Mouse (Mus musculus) stomach, postnatal 0 days (tissue): ENCODE measurements at regions not wholly inside any gene's neighbourhood (a gene's known extent, or its start where the extent isn't known, plus 50 kb on each side); places are given as distances from the start of the nearest gene placed in this dataset.
A peak's percentile ranks its signal among the peaks of the same experiment; 100 is the strongest.
"Not testable (repeated sequence)": the region's sequence is repeated elsewhere in the genome, so short reads cannot be mapped to it uniquely, and the experiment has no call there.

ENCODE experiments used
- ATAC-seq: fragments of 200-750 bp; cut with Nextera tagmentation; 2 replicates; pipeline ENCODE4 v1.8.0; 2017; ENCODE audit not compliant: low FRiP score, low TSS enrichment
- DNase-seq: peaks from one replicate; pipeline ENCODE4 v3.0.0-alpha.2; 2016; ENCODE audit warnings: low spot score
- H3K27ac ChIP-seq: fragments of 300-500 bp; sonication (generic); replicated peaks from 2 replicates; pipeline ENCODE4 v1.5.1; 2014; ENCODE audit warnings: mild to moderate bottlenecking, control low read depth
- H3K27me3 ChIP-seq: fragments of 300-500 bp; sonication (generic); 2 replicates; pipeline ENCODE4 v1.6.1; 2014; ENCODE audit warnings: low read length; ENCODE audit not compliant: control insufficient read depth, insufficient read depth
- H3K36me3 ChIP-seq: fragments of 300-500 bp; sonication (generic); 2 replicates; pipeline ENCODE4 v1.6.1; 2014; ENCODE audit warnings: low read length, mixed read lengths; ENCODE audit not compliant: control insufficient read depth, insufficient read depth
- H3K4me1 ChIP-seq: fragments of 300-500 bp; sonication (generic); replicated peaks from 2 replicates; pipeline ENCODE4 v1.6.1; 2014; ENCODE audit warnings: antibody characterized with exemption; ENCODE audit not compliant: control insufficient read depth, insufficient read depth
- H3K4me2 ChIP-seq: fragments of 300-500 bp; sonication (generic); replicated peaks from 2 replicates; pipeline ENCODE4 v1.6.1; 2014; ENCODE audit warnings: low read depth, mild to moderate bottlenecking, control low read depth, moderate library complexity
- H3K4me3 ChIP-seq: fragments of 300-500 bp; sonication (generic); 2 replicates; pipeline ENCODE4 v1.5.1; 2014; ENCODE audit warnings: low read depth, low read length, control low read depth
- H3K9ac ChIP-seq: fragments of 300-500 bp; sonication (generic); 2 replicates; pipeline ENCODE4 v1.6.1; 2014; ENCODE audit warnings: mild to moderate bottlenecking, low read length, control low read depth, mixed read lengths
- H3K9me3 ChIP-seq: fragments of 300-500 bp; sonication (generic); 2 replicates; pipeline ENCODE4 v1.6.1; 2016; ENCODE audit warnings: low read length; ENCODE audit not compliant: control insufficient read depth
- CTCF ChIP-seq: IDR thresholded peaks from 2 replicates; pipeline ENCODE4 v1.5.1; 2016; ENCODE audit warnings: antibody characterized with exemption, low read depth, mild to moderate bottlenecking, moderate library complexity
- EP300 ChIP-seq: optimal IDR thresholded peaks from 2 replicates; pipeline ENCODE3; 2016; ENCODE audit warnings: antibody characterized with exemption
- WGBS: fragments of 180-500 bp; shearing (Covaris S2); extraction: QIAGEN DNeasy Blood & Tissue Kit; methylation state at CpG from one replicate; pipeline ENCODE4 v1.1.7; 2014; 5-methylcytosine and 5-hydroxymethylcytosine counted together

DNA sequence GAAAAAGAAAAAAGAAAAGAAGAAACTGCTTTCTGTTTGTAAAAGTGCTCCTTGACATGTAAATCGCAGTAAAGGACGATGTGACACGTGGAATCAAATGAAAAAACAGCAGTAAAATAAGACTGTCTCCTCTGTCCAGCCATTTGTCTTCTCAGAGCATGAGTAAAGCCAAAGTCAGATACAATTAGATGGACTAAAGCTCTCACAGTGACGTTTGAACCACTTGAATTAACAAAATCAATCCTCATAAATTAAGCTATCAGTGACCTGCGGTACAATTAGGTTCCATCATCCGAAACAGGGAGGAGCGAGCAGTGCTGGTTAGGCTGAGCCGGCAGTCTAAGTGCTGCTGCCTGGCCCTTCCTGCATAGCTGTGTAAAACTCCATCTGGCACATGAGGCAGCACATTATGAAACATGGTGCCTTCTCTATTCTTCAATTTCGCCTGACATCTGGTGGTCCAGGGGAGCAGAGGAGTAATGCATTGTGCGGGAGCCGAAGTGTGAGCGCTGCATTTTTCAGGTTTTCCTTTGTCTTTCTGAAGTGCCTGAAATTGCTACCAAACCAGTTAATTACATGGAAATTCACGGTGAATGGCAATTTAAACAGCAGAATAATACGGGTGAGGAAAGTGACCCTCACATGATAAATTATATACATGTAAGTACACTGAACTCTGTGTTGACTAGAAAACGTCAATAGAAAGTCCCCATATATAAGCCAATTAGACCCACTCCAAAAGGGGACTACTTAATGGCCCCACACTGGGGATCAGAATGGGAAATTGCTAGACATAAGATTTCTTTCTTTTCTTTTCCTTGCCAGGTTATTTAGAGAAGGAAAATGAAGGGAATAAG lies 118.1 kb downstream of the Mmrn1 start:
- Histone ChIP-seq H3K9me3 (no peaks in the 10 kb centered on the region), H3K27me3 (no peaks in the 10 kb centered on the region), H3K9ac (no peak overlapping the region), H3K4me3 (no peak overlapping the region), H3K4me2 (no peak overlapping the region), H3K27ac (no peak overlapping the region), H3K36me3 (no peaks in the 10 kb centered on the region), H3K4me1 (no peaks in the 10 kb centered on the region)
- TF ChIP-seq CTCF (no peak), EP300 (no peak)
- WGBS, result 46% methylated on average over 15 of the region's 15 CpGs
- DNase-seq (no peak), ATAC-seq (no peak)

DNA sequence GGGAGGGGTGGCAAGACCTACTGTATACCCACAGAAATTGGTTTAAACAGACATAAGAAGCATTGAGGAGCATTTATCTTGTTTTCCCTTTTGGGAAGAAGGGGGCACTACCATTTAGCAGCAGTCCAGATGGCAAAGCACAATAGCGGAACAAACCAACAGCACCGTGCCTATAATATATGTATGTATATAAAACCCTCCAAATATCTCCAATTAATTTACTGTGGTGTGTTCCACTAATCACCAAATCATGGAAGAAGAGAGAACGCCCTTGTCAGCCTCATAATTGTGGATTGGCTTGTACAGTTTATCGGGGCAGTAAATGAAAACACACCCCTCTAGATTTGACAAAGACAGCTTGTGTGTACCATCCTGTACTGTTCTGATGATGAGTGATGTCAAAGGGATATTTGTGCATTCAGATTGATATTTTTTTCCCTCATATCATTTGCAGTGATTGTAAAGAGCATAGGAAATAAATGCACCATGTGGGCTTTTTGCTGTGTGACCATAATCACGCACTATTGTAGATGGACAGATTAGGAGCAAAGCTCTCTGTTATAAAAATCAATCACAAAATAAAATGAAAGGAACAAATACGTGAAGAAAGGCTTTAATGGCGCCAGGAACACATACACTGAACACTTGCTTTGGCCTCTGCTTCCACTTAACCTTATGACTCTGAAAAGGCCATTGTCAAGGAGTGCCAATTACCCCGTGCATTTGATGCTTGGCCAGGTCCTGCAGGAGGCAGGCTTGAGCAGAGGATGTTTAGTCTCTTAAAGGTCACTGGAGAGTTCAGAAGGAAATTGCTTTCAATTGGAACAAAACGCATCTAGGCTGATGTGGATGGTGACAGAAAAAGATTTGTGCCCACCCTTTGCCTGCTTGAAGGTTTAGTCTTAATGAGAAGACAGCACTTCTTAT lies 119.0 kb downstream of the Mmrn1 start:
- Histone ChIP-seq H3K36me3 (no peaks in the 10 kb centered on the region), H3K27ac (no peak overlapping the region), H3K27me3 (no peaks in the 10 kb centered on the region), H3K9ac (no peak overlapping the region), H3K4me1 (no peaks in the 10 kb centered on the region), H3K9me3 (no peaks in the 10 kb centered on the region), H3K4me2 (no peak overlapping the region), H3K4me3 (no peak overlapping the region)
- DNase-seq (no peak), ATAC-seq (no peak)
- TF ChIP-seq CTCF, result peak; percentile 16; the same call in 1 of the 2 replicates
- no peak for TF ChIP-seq EP300
- WGBS, result 71% methylated on average over 9 of the region's 9 CpGs

DNA sequence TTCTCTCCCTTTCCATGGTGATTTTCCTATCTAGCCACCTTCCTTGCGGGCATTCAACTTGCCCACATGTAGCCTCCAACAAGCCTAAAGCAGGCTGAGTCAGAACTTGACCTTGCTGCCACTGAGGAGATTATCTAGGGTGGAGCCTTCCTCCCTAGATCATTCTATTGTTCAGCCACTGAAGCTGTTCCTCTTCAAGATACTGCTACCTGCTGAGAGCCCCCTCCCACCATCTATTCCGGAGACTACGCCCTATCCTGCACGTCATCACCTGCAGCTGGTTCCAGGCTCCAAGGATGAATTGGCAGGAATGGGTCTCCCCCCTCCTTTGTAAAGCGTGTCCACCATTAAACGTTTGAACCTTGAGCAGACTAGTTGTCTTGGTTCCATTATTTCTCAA lies 122.9 kb downstream of the Mmrn1 start:
- not testable (repeated sequence) for H3K27ac ChIP-seq, H3K36me3 ChIP-seq
- WGBS, result 78% methylated on average over 6 of the region's 6 CpGs

DNA sequence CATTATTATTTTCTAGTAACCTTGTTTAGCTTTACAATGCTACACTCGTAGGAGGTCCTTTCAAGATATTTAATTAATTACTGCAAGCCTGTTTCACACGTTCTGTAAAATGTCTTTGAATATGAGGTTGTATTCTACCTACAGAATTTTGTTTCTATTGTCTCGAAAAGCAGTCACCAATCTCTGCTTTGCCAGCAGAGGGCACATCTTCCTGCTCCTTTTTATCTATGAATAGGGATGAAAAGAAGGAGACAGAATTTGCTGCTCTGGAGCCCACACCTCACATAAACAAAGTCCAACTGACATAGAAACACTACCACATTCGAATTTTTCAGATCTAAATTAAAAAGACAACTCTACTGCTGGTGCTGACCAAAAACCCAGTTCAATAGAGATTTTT lies 117.0 kb upstream of the Ccser1 start:
- ATAC-seq (no peak), DNase-seq (peak; percentile 17)
- H3K27me3 ChIP-seq, result no peaks in the 10 kb centered on the region
- no peaks in the 10 kb centered on the region for H3K36me3 ChIP-seq
- H3K27ac ChIP-seq, result no peak overlapping the region
- H3K9ac ChIP-seq, result no peak overlapping the region
- no peak overlapping the region for H3K4me3 ChIP-seq
- H3K4me2 ChIP-seq, result no peak overlapping the region
- no peaks in the 10 kb centered on the region for H3K4me1 ChIP-seq
- peak; percentile 73 for TF ChIP-seq CTCF
- no peak for TF ChIP-seq EP300
- no peaks in the 10 kb centered on the region for H3K9me3 ChIP-seq
- WGBS, result 32% methylated on average over 4 of the region's 4 CpGs

More for the DNA sequence above, 122.9 kb downstream of the Mmrn1 start:
- not testable (repeated sequence) for H3K27me3 ChIP-seq, H3K4me3 ChIP-seq, H3K9ac ChIP-seq, H3K4me1 ChIP-seq, DNase-seq, ATAC-seq, H3K9me3 ChIP-seq, H3K4me2 ChIP-seq

DNA sequence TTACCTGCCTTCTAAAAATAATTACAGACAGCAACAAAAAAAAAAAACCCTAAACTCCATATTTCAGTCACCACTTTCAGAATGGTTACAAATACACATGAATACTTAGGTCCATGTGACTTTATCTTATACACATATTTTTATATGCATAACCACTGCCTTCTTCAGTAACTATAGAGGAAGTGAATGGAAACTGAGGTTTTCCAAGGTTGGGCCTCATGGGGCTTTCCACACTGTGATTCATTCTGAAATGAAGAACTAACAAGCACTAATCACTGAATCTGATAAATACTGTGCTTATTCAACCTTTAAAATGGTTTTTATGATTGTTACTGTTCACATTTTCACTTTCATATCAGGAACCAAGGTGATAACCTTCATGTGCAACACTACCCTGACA lies 114.4 kb upstream of the Ccser1 start:
- H3K4me3 ChIP-seq, result no peak overlapping the region
- no peak overlapping the region for H3K27ac ChIP-seq
- no peaks in the 10 kb centered on the region for H3K36me3 ChIP-seq
- ATAC-seq, result no peak
- no peaks in the 10 kb centered on the region for H3K4me1 ChIP-seq
- H3K4me2 ChIP-seq, result no peak overlapping the region
- no peak for DNase-seq
- H3K9me3 ChIP-seq, result no peaks in the 10 kb centered on the region
- H3K9ac ChIP-seq, result no peak overlapping the region
- TF ChIP-seq CTCF, result no peak
- TF ChIP-seq EP300, result no peak
- no peaks in the 10 kb centered on the region for H3K27me3 ChIP-seq
